Mouse (Mus musculus): ENCODE data around the gene Aff1. TPM values are rescaled to one million over a fixed set of nuclear protein-coding genes. Genes with fewer than 3 reads are reported as not detected.
A peak's percentile ranks its signal among the peaks of the same experiment; 100 is the strongest.

Gene Aff1
- polyA plus RNA-seq, 1 experiment from 2014 or later = 2.0 TPM

DNA sequence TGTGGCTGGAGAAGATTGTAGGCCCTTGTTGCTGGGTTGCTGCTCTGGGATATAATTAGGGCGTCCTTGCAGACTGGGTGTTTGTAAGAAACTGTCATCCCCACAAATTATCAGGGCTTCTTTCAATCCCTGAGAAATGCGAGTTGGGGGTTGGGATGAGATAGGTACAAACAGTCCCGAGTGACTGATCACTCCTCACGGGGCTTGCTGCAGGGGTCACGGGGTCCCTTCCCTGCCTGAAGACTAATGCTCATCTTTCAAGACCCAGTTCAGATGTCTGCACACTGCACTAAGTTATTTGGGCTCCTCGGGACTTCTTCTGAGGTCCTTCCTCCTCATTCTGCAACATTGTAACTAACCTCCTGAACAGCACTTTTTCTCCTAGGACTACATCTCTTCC is 79.2 kb downstream of the Aff1 start:
- no peak overlapping the region for H3K9ac ChIP-seq
- no peaks in the 10 kb centered on the region for H3K36me3 ChIP-seq (ENCODE audit: poor library complexity, severe bottlenecking)
- ATAC-seq = no peak
- no peak overlapping the region for H3K4me2 ChIP-seq
- no peaks in the 10 kb centered on the region for H3K27me3 ChIP-seq
- H3K9me3 ChIP-seq (replicated peaks) = no peaks in the 10 kb centered on the region
- no peak overlapping the region for H3K27ac ChIP-seq
- 30% methylated on average over 6 of the region's 6 CpGs for WGBS
- H3K4me1 ChIP-seq = peaks cover 45% of the 10 kb centered on the region
- no peak overlapping the region for H3K4me3 ChIP-seq

DNA sequence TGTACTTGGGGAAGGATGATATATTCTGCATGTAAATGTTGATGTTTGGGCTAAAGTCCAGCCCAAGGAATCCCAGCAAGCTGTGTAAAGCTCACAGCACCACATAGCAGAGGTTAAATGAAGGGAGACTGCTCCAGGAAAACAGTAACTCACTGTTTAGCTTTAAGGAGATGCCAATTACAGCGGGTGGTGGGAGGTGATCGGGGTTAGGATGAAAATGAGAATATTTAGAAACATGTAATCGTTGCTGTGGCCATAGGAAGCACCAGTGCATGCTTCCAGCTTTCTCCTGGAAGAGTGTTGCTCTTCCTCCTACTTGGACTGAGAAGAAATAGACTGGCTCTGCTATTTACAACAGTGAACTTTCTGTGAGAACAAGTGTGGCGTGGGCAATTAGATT is 80.1 kb downstream of the Aff1 start:
- Histone ChIP-seq H3K36me3 (ENCODE audit: poor library complexity, severe bottlenecking) (no peaks in the 10 kb centered on the region), H3K27me3 (no peaks in the 10 kb centered on the region), H3K4me2 (peak overlapping the region; percentile 52), H3K4me1 (peaks cover 47% of the 10 kb centered on the region), H3K27ac (peak overlapping the region; percentile 86), H3K9ac (no peak overlapping the region), H3K9me3 (replicated peaks) (no peaks in the 10 kb centered on the region), H3K4me3 (0 out of 2 replicates have a peak overlapping the region, but pooled peaks have one; percentile 0)
- 1% methylated on average over 4 of the region's 4 CpGs for WGBS
- ATAC-seq = peak; percentile 20; the same call in 1 of the 2 replicates

DNA sequence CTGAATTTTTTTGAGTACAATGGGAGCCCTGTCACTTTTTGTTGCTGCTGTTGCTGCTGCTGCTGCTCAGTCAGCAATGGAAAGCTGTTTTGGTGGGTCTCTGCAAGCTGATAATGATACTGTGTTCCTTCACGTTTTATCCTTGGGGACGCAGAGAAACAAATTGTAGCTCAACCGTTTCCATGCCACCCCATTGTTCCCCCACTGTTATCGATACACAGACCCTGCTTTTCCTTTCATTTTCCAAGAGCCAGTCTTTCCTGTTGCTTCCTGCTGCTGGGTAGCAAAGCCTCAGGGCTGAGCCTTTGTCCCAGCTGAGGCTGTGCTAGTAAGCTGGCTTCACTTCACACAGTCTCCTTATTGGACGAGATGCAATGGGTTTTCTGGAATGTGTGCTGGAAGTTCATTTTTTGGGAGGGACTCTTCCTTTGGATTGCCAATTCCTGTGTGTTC is 81.0 kb downstream of the Aff1 start:
- WGBS = 0% methylated on average over 5 of the region's 5 CpGs
- peak overlapping the region; percentile 52 for H3K4me2 ChIP-seq
- ATAC-seq = peak; percentile 82
- no peaks in the 10 kb centered on the region for H3K27me3 ChIP-seq
- H3K9me3 ChIP-seq (replicated peaks) = no peaks in the 10 kb centered on the region
- peaks cover 56% of the 10 kb centered on the region for H3K4me1 ChIP-seq
- peak overlapping the region; percentile 86 for H3K27ac ChIP-seq
- no peaks in the 10 kb centered on the region for H3K36me3 ChIP-seq (ENCODE audit: poor library complexity, severe bottlenecking)
- H3K9ac ChIP-seq = peak overlapping the region; percentile 17; the same call in 1 of the 2 replicates
- peak overlapping the region; percentile 19; the same call in 1 of the 2 replicates for H3K4me3 ChIP-seq

DNA sequence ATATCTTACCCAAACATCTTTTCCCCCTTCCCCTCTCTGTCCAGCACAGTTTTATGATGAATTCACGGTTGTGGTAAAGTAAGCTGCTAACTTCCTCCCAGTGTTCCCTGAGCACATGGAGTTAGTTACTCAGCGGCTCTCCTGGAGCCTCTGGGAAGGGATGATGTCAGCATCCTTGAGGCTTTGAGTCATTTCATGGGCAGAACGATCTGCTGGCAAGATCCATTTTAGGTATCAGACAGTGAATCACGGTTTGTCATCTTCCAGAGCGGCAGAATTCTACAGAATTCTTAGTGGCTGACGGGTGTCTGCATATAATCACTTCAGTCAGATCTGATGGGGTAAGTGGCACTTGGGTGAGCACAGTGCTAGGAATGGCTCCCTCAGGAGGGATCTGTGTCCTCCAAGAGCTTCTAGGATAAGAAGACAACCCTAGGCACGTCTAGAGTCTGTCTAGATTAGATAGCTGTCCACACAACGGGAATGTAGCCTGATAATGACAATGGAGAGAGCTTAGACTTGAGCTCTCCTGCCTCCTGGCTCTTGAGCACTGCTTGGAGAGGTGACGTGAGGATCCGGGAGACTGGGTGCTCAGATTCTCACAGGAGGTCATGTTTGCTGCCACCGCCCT is 82.6 kb downstream of the Aff1 start:
- H3K4me2 ChIP-seq = no peak overlapping the region
- H3K9me3 ChIP-seq (replicated peaks) = no peaks in the 10 kb centered on the region
- H3K27ac ChIP-seq = no peak overlapping the region
- no peaks in the 10 kb centered on the region for H3K36me3 ChIP-seq (ENCODE audit: poor library complexity, severe bottlenecking)
- H3K4me3 ChIP-seq = no peak overlapping the region
- peaks cover 72% of the 10 kb centered on the region for H3K4me1 ChIP-seq
- no peak overlapping the region for H3K9ac ChIP-seq
- 73% methylated on average over 11 of the region's 11 CpGs for WGBS
- ATAC-seq = no peak
- H3K27me3 ChIP-seq = no peaks in the 10 kb centered on the region

DNA sequence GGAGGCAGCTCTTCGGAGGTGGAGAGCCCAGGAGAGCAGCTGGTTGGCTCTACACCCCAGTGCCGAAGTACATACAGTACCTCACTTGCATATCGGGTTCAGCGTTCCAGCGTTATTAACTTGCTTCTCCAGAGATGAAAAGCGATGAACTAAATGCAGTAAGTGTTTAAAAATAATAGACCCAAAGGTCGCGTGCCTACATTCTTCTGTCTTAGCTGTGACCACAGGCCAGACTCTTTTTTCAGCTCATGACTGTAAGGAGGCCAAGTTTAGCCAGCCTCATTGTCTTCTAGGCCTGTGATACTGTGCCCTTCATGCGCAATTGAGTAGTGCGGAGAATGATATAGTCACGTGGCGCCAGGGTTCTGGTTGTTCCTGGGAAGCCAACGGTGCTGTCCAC is 83.3 kb downstream of the Aff1 start:
- Histone ChIP-seq H3K36me3 (ENCODE audit: poor library complexity, severe bottlenecking) (no peaks in the 10 kb centered on the region), H3K9me3 (replicated peaks) (no peaks in the 10 kb centered on the region), H3K27me3 (no peaks in the 10 kb centered on the region), H3K27ac (no peak overlapping the region), H3K4me3 (no peak overlapping the region), H3K9ac (no peak overlapping the region), H3K4me1 (peaks cover 79% of the 10 kb centered on the region), H3K4me2 (no peak overlapping the region)
- no peak for ATAC-seq
- WGBS = 85% methylated on average over 13 of the region's 13 CpGs

DNA sequence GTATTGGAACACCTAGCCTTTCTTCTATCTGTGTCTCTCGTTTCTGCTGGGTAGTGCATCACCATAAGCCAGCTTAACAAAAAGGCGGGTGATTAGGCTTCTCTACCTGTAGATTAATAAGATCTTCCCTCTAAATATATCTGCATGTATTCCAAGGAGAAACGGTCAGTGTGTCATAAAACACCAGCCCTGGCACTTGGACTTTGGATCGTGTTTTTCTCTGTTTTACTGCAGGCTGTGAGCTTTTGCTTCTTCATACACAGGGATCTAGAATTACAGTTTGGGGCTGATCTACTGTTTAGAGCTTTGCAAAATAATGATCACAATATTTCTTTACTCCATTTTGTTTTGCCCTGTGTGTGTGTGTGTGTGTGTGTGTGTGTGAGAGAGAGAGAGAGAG is 84.7 kb downstream of the Aff1 start:
- peaks cover 82% of the 10 kb centered on the region for H3K4me1 ChIP-seq
- no peak overlapping the region for H3K4me3 ChIP-seq
- no peak overlapping the region for H3K4me2 ChIP-seq
- H3K9me3 ChIP-seq (replicated peaks) = no peaks in the 10 kb centered on the region
- H3K27me3 ChIP-seq = no peaks in the 10 kb centered on the region
- 65% methylated on average over 4 of the region's 4 CpGs for WGBS
- H3K9ac ChIP-seq = no peak overlapping the region
- no peak for ATAC-seq
- no peak overlapping the region for H3K27ac ChIP-seq
- no peaks in the 10 kb centered on the region for H3K36me3 ChIP-seq (ENCODE audit: poor library complexity, severe bottlenecking)

DNA sequence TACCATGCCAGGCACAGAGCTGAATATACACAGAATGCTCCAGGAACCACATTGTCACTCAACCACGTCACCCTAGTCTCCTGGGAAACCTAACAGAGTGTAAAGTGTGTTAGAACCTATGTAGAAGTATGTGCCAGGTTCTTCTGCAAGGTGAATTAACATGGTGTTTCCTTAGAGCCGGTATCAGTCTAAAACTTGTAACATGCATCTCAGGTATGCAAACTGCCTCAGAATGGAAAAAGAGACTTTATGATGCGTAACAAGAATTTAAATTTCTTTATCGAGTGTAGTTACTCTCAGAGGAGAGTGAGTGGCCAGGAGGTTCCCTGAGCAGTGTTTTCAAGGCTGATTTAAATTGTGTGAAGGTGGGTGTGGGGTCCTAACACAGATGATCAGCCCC is 85.3 kb downstream of the Aff1 start:
- H3K4me3 ChIP-seq = no peak overlapping the region
- H3K4me2 ChIP-seq = peak overlapping the region; percentile 66
- H3K4me1 ChIP-seq = peaks cover 76% of the 10 kb centered on the region
- ATAC-seq = no peak
- no peaks in the 10 kb centered on the region for H3K27me3 ChIP-seq
- no peak overlapping the region for H3K27ac ChIP-seq
- no peak overlapping the region for H3K9ac ChIP-seq
- no peaks in the 10 kb centered on the region for H3K36me3 ChIP-seq (ENCODE audit: poor library complexity, severe bottlenecking)
- WGBS = 50% methylated on average over 4 of the region's 4 CpGs
- H3K9me3 ChIP-seq (replicated peaks) = no peaks in the 10 kb centered on the region

DNA sequence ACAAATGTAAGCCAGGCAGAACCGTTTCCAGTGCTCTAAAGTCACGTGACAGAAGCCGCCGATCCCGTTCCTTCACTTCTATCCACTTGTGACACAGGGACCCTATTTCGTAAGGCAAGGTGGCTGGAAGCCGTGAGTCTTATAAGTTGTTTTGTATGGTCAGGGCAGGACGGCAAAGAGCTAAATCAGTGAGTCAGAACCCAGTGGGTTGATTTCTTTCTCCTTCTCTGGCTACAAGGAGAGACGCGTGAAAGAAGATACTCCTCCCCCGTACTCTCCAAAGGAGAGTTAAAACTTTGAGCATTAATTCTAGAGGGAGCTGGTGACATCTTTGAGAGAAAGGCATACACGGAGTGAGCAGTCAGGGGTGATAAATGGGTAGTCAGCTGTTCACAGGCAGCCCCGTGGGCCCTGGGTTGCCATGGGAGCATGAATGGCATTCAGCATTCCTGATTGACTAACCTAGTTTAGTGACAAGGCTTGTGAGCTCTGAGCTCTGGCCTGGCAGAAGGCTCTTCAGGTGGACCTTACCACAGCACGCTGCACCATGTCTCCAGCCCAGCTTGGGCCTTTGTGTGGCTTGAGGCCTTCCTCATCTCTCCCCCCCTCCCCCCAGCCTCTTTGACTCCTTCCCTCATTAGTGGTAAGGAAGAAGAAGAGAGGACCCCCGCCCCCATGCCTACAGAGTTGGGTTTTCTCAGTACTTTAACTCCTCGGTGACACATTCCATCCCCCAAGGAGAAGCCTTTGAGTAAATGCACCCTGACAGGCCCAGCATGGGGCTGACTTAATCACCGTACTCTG is 86.3 kb downstream of the Aff1 start:
- ATAC-seq = peak; percentile 91
- Histone ChIP-seq H3K9me3 (replicated peaks) (no peaks in the 10 kb centered on the region), H3K27me3 (no peaks in the 10 kb centered on the region), H3K4me3 (peak overlapping the region; percentile 33), H3K36me3 (ENCODE audit: poor library complexity, severe bottlenecking) (no peaks in the 10 kb centered on the region), H3K9ac (peak overlapping the region; percentile 43), H3K27ac (peak overlapping the region; percentile 77), H3K4me1 (peaks cover 65% of the 10 kb centered on the region), H3K4me2 (peak overlapping the region; percentile 66)
- WGBS = under 1% methylated on average over 17 of the region's 17 CpGs

DNA sequence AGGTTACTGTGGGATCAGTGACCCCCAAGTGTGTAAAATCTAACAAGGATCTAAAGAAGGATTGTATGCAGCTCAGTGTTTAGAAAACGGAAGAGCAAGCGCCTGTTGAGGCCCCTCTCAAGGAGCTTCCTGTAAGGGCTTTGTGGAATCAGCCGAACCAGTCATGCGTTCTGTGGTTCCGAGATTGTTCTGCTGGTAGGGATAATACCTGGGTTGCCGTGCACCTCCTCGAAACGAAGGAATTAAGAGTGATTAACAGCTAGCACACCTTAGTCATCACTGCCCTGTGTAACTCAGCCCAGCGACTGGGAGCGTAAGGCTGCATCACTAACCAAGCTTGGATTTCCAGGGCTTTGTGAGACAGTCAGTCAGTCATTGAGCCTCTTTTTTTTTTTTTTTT is 87.7 kb downstream of the Aff1 start:
- 0 out of 2 replicates have a peak overlapping the region, but pooled peaks have one; percentile 2 for H3K27ac ChIP-seq
- H3K36me3 ChIP-seq (ENCODE audit: poor library complexity, severe bottlenecking) = peaks cover 8% of the 10 kb centered on the region
- H3K9me3 ChIP-seq (replicated peaks) = no peaks in the 10 kb centered on the region
- 14% methylated on average over 10 of the region's 10 CpGs for WGBS
- no peaks in the 10 kb centered on the region for H3K27me3 ChIP-seq
- no peak overlapping the region for H3K9ac ChIP-seq
- H3K4me1 ChIP-seq = peaks cover 53% of the 10 kb centered on the region
- H3K4me2 ChIP-seq = 0 out of 2 replicates have a peak overlapping the region, but pooled peaks have one; percentile 10
- no peak for ATAC-seq
- H3K4me3 ChIP-seq = no peak overlapping the region

DNA sequence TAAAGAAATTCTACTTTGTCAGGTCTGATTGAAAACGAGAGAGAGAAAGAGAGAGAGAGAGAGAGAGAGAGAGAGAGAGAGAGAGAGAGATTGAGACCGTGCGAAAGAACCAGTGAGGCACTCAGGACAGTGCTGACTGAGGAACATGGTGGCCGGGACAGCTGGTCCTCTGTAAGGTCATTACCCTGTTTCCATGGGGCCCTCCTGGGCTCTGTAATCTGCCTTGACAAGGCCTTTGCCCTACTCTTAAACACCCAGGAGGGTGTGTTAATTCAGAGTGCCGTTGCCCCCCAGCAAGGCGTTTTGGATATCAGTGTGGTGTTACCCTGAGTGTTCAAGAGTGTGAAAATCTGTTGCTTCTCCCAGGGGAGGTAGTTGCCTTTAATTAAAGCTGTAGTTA is 88.1 kb downstream of the Aff1 start:
- 12% methylated on average over 6 of the region's 6 CpGs for WGBS
- Histone ChIP-seq H3K4me1 (peaks cover 48% of the 10 kb centered on the region), H3K4me3 (no peak overlapping the region), H3K9ac (no peak overlapping the region), H3K9me3 (replicated peaks) (no peaks in the 10 kb centered on the region), H3K36me3 (ENCODE audit: poor library complexity, severe bottlenecking) (peaks cover 8% of the 10 kb centered on the region), H3K27ac (no peak overlapping the region), H3K27me3 (no peaks in the 10 kb centered on the region), H3K4me2 (no peak overlapping the region)
- 0 out of 2 replicates have a peak, but pooled peaks have one; percentile 9 for ATAC-seq

DNA sequence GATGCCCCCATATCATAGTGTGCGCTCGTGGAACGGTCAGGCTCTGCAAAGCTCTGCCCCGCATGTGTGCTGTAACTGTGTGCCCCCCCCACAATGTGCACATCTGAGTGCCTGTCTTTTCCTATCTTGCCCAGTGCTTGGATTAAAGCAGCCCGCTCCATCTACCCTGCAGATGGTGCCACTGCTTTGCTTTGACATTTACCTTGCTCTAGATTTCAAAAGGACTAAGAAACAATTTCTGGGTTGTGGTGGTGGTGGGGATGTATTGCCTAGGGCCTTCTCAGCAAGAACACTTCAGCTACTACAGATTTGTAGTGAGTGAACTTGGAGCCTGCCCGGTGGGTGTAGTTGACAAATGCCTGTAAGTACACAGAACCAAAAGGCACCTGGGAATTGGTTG is 88.7 kb downstream of the Aff1 start:
- Histone ChIP-seq H3K27ac (no peak overlapping the region), H3K9me3 (replicated peaks) (no peaks in the 10 kb centered on the region), H3K4me2 (no peak overlapping the region), H3K36me3 (ENCODE audit: poor library complexity, severe bottlenecking) (peaks cover 8% of the 10 kb centered on the region), H3K4me3 (no peak overlapping the region), H3K9ac (no peak overlapping the region), H3K4me1 (peaks cover 44% of the 10 kb centered on the region), H3K27me3 (no peaks in the 10 kb centered on the region)
- 78% methylated on average over 6 of the region's 6 CpGs for WGBS
- no peak for ATAC-seq

DNA sequence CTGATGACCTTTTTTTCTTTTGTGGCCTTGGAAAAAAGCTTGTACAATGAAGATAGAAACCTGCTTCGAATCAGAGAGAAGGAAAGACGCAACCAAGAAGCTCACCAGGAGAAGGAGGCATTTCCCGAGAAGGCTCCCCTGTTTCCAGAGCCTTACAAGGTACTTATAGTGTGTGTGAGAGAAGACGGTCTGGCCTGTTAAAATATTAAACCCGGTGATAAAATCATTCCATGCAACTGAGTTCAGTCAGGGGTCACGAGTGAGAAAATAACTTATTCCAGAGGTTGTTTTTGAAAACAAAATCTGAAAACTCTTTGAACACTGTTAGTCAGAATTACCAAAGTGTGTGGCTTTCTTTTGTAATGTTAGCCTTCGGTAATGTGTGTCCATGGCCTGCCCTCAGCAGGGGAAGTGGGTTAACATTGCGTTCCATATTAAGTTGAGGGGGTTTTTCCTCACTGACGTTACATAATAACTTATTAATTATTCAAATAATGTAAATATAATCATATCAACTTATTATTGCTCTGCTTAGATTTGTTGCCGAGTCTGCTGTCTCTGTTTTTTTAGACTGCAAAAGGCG is 91.0 kb downstream of the Aff1 start:
- Histone ChIP-seq H3K9ac (no peak overlapping the region), H3K9me3 (replicated peaks) (no peaks in the 10 kb centered on the region), H3K4me3 (no peak overlapping the region), H3K27me3 (no peaks in the 10 kb centered on the region), H3K36me3 (ENCODE audit: poor library complexity, severe bottlenecking) (peaks cover 8% of the 10 kb centered on the region), H3K4me2 (no peak overlapping the region), H3K27ac (no peak overlapping the region), H3K4me1 (peaks cover 34% of the 10 kb centered on the region)
- no peak for ATAC-seq
- WGBS = 89% methylated on average over 11 of the region's 11 CpGs
